Mouse (Mus musculus) cerebellum, adult 2 months (tissue): ENCODE data around the gene Acer2.

Source experiments
- CTCF ChIP-seq: fragments of 200-500 bp; IDR thresholded peaks from 2 replicates; pipeline ENCODE4 v1.5.1; 2011; ENCODE audit warnings: low read depth, mild to moderate bottlenecking, control low read depth, low read length, moderate library complexity, borderline replicate concordance; ENCODE audit not compliant: insufficient read depth
- POLR2A ChIP-seq: fragments of 200-500 bp; IDR thresholded peaks from 2 replicates; pipeline ENCODE4 v1.6.1; 2011; ENCODE audit warnings: low read length, control low read depth, borderline replicate concordance; ENCODE audit not compliant: insufficient read depth

- TF ChIP-seq POLR2A (no peak), CTCF (peak; percentile 93)
These were observed 50.7 kb downstream of the Acer2 start for GRCm38 (mm10) chr4:86924804-86925458.
